Mouse (Mus musculus) mouse trophoblast stem cell (cell line): Measurements from ENCODE around the gene Ifna14.
"Not testable (repeated sequence)": the region's sequence is repeated elsewhere in the genome, so short reads cannot be mapped to it uniquely, and the experiment has no call there.

ENCODE experiments used
- in situ Hi-C, 2 experiments: fragments of 300-500 bp; cut with MseI, MboI; formaldehyde crosslinking; loops; 2 replicates in 1 of 2; 3 replicates in 1 of 2; pipeline ENCODE4 v1.15.1; 2025

Ifna14 gene

GRCm38 (mm10) chr4:88571698-88572097, at the start of gene Ifna14:
Gene Ifna14, minus strand, starts transcription at chr4:88571798.
- in situ Hi-C loops = no loop called here

GRCm38 (mm10) chr4:88603276-88603675, 31.7 kb upstream of the Ifna14 start, which contains the start of gene Ifna12:
Gene Ifna12, minus strand, starts transcription at chr4:88603376.
- in situ Hi-C loops = no loop called here

GRCm38 (mm10) chr4:88592285-88592684, 20.7 kb upstream of the Ifna14 start, which contains the start of gene Ifna9:
Gene Ifna9, minus strand, starts transcription at chr4:88592385.
- in situ Hi-C loops = no loop called here

- in situ Hi-C loops = no loop called here
Observed at GRCm38 (mm10) chr4:88561791-88562190, 9.8 kb downstream of the Ifna14 start.

GRCm38 (mm10) chr4:88558145-88558544, 13.5 kb downstream of the Ifna14 start, which contains the start of gene Ifna15:
Gene Ifna15, minus strand, starts transcription at chr4:88558245.
- in situ Hi-C loops = not testable (repeated sequence)

- in situ Hi-C loops = no loop called here
Observed at GRCm38 (mm10) chr4:88550161-88550945, 21.2 kb downstream of the Ifna14 start.

- in situ Hi-C loops = loop anchor here in 1 of 2 experiments (25.0 kb wide), 1 partner anchor 511 kb away; the partner anchor contains the start of gene Mllt3
Observed at GRCm38 (mm10) chr4:88547986-88548385, 23.6 kb downstream of the Ifna14 start.

GRCm38 (mm10) chr4:88543649-88544234, 27.9 kb downstream of the Ifna14 start:
- in situ Hi-C loops = loop anchor here in 1 of 2 experiments (25.0 kb wide), 1 partner anchor 506 kb away; the partner anchor contains the start of gene Mllt3

GRCm38 (mm10) chr4:88537328-88537727, 34.3 kb downstream of the Ifna14 start:
- in situ Hi-C loops = loop anchor here in 1 of 2 experiments (25.0 kb wide), 1 partner anchor 500 kb away; the partner anchor contains the start of gene Mllt3

- in situ Hi-C loops = loop anchor here in 1 of 2 experiments (25.0 kb wide), 1 partner anchor 499 kb away; the partner anchor contains the start of gene Mllt3
Observed at GRCm38 (mm10) chr4:88536640-88537039, 35.0 kb downstream of the Ifna14 start.

- in situ Hi-C loops = loop anchor here in 1 of 2 experiments (25.0 kb wide), 1 partner anchor 498 kb away; the partner anchor contains the start of gene Mllt3
Observed at GRCm38 (mm10) chr4:88535742-88536141, 35.9 kb downstream of the Ifna14 start.

- in situ Hi-C loops = loop anchor here in 1 of 2 experiments (25.0 kb wide), 1 partner anchor 498 kb away; the partner anchor contains the start of gene Mllt3
Observed at GRCm38 (mm10) chr4:88534903-88535302, 36.7 kb downstream of the Ifna14 start.

GRCm38 (mm10) chr4:88533499-88533898, 38.1 kb downstream of the Ifna14 start:
- in situ Hi-C loops = loop anchor here in 1 of 2 experiments (25.0 kb wide), 1 partner anchor 496 kb away; the partner anchor contains the start of gene Mllt3

GRCm38 (mm10) chr4:88530892-88531291, 40.7 kb downstream of the Ifna14 start:
- in situ Hi-C loops = loop anchor here in 1 of 2 experiments (25.0 kb wide), 1 partner anchor 494 kb away; the partner anchor contains the start of gene Mllt3

GRCm38 (mm10) chr4:88530271-88530670, 41.3 kb downstream of the Ifna14 start:
- in situ Hi-C loops = loop anchor here in 1 of 2 experiments (25.0 kb wide), 1 partner anchor 493 kb away; the partner anchor contains the start of gene Mllt3

- in situ Hi-C loops = loop anchor here in 1 of 2 experiments (25.0 kb wide), 1 partner anchor 489 kb away; the partner anchor contains the start of gene Mllt3
Observed at GRCm38 (mm10) chr4:88526379-88527049, 45.1 kb downstream of the Ifna14 start.

GRCm38 (mm10) chr4:88525393-88525792, 46.2 kb downstream of the Ifna14 start:
- in situ Hi-C loops = loop anchor here in 1 of 2 experiments (25.0 kb wide), 1 partner anchor 488 kb away; the partner anchor contains the start of gene Mllt3

GRCm38 (mm10) chr4:88523241-88523640, 48.4 kb downstream of the Ifna14 start:
- in situ Hi-C loops = no loop called here

- in situ Hi-C loops = no loop called here
Observed at GRCm38 (mm10) chr4:88522674-88523073, 48.9 kb downstream of the Ifna14 start, which contains the start of gene Ifnb1. Gene Ifnb1, minus strand, starts transcription at chr4:88522774.
